Mouse (Mus musculus): ENCODE measurements around the gene Naip6.
"Not testable (repeated sequence)": the region's sequence is repeated elsewhere in the genome, so short reads cannot be mapped to it uniquely, and the experiment has no call there.

Gene Naip6

GRCm38 (mm10) chr13:100317256-100317893, at the start of gene Naip6:
Gene Naip6, minus strand, starts transcription at chr13:100317674.
- not testable (repeated sequence) for DNase-seq (ENCODE audit: low spot score)

DNA sequence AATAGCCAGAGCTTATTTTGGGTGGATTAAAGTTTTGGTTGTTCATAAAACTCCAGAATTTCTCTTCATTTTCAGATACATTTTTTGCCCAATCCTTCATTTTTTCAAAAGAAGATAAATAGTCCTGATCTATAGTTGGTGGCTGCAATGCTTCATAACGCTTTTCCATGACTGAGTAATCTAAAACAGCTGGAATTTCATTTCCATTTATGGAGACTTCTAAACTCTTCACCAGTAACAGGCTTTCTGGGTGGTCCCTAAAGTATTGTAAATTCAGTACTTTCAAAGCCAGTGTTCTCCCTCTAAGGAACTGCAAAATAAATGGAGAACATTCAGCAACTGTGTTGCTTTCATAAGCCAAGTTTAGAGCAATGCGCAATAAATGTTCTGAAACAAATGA, 34.8 kb upstream of the Naip6 start:
- DNase-seq (ENCODE audit: low spot score), result not testable (repeated sequence)

GRCm38 (mm10) chr13:100349510-100350173, 32.2 kb upstream of the Naip6 start:
- not testable (repeated sequence) for DNase-seq (ENCODE audit: low spot score)

DNA sequence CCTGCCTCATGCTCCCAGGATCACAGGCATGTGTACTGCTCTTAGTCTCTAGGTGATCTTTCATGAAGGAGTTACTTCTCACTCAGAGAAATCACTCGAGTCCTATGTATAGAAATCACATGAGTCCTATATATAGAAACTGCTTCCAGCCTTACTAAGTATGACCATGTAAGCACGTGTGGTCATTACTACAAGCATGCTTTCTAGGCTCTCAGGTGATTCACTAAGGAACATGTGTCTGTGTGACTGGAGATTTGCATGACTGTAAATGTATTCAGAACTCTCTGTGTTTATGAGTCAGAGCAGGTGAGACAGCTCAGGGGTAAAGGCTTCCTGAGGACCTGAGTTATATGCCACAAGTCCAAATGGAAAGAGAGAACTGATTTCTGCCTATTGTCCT, 24.3 kb upstream of the Naip6 start:
- no peak for DNase-seq (ENCODE audit: low spot score)

DNA sequence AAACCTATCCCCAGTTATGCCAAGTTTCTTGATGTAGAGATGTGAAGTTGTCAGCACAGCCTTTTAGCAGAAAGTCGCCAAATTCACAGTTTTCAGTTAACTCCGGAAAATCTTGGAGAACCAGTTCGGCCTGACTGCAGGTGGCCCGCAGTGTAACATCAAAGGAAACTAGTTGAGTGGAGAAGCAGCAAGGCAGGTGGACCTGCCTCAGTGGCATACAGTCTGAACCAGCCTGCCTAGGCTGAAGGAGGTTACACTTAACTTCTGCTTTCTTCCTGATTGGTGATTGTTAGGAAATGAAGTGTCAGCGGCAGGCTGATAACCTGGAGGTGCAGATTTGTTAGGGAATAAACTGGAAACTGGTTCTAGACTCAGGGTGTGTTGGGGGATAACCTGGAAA, 14.3 kb upstream of the Naip6 start:
- DNase-seq (ENCODE audit: low spot score), result not testable (repeated sequence)

- DNase-seq (ENCODE audit: low spot score), result not testable (repeated sequence)
Measured at GRCm38 (mm10) chr13:100328899-100329298, 11.4 kb upstream of the Naip6 start.

- DNase-seq (ENCODE audit: low spot score), result not testable (repeated sequence)
Measured at GRCm38 (mm10) chr13:100328029-100328428, 10.6 kb upstream of the Naip6 start.

DNA sequence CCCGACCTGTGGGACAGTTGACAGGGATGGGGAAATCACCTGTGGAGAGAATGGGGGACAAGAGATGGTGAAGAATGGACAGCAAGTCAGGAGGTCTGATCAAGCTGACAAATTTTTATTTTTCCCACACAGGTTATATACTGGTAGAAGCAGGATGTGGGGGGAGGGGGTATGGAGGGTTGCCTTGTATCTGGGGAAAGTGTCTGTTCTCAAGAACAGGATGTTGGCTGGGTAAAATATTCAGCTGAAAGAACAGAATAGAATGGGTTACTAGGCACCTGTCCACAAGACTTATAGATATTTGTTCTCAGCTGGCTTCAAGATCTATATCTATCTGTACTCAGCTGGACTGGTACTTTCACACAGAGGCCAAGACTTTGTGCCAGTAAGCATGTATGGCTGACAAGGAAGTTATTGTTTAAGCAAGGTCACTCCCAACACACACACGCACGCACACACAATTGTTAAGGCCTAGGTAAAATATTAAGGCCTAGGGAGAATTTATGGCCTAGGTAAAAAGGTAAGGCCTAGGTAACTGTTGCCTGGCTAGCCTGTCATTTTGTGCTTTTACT, 4.9 kb upstream of the Naip6 start:
- DNase-seq (ENCODE audit: low spot score), result not testable (repeated sequence)

- DNase-seq (ENCODE audit: low spot score), result no peak
Measured at GRCm38 (mm10) chr13:100284611-100285010, 32.9 kb downstream of the Naip6 start.

DNA sequence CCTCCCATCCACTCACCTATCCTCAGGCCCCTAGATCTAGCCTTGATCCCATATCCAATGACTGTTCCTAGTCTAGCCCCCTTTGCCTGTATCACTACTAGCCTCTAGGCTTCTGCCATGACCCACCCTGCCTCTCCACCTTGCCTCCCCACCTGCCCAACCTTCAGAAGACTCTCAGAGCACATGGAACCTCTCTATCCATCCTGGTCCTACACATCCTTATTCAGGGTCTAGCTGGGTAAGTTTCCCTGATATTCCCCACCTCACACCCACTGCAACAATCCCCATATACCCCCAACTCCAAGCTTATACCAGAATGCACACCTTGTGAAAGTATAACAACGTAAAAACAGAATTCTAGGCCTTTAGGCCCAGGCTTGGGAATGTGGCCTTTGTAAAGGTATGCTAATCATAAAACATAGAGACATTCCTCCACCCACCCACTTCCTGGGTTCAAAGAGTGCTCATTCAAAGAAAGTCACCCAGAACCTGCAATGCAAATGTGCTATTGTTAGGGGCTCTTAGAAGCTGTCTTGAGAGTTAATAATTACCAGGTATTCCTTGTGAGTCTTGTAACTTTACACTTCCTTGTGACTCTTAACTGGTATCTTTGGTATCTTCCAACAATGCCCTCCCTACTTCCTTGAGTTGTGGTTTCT, 45.9 kb downstream of the Naip6 start:
- not testable (repeated sequence) for DNase-seq (ENCODE audit: low spot score)

DNA sequence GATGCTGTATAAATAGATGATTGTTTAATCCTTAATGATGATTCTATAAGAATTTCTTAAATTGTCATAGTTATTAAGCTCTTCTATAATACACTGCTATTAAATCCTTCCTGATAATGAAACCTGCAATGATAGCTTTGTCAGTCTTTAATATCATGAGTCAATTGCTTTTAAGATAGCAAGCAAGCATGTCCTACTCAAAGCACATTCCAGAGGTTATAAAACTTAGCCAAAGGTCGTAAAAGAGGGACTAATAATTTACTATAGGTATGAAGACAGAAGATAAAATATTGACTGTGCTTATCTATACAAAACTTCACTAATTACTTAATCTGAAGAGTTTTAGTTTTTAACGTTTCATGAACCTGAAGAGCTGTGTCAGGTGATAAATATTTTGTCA, 60.5 kb downstream of the Naip6 start:
- not testable (repeated sequence) for DNase-seq (ENCODE audit: low spot score)

DNA sequence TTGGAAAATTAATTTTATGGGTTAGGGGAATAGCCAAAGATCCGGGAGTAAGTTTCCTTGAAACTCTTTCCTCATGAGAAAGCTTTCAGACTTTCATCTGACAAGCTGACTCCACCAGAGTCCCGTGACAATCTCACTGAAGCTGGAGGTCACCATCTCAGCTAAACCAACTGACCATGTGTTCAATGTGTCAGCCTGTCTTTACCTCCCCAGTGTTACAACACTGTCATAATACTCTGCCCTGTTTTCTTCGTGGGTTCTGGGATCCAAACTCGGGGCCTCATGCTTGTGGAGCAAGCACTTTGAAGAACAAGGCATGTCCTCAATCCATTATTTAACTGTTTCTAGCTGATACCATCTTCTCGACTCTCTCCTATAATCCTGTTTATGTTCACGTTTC, 61.5 kb downstream of the Naip6 start:
- DNase-seq (ENCODE audit: low spot score), result not testable (repeated sequence)

DNA sequence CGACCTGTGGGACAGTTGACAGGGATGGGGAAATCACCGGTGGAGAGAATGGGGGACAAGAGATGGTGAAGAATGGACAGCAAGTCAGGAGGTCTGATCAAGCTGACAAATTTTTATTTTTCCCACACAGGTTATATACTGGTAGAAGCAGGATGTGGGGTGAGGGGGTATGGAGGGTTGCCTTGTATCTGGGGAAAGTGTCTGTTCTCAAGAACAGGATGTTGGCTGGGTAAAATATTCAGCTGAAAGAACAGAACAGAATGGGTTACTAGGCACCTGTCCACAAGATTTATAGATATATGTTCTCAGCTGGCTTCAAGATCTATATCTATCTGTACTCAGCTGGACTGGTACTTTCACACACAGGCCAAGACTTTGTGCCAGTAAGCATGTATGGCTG, 65.6 kb downstream of the Naip6 start:
- DNase-seq (ENCODE audit: low spot score), result not testable (repeated sequence)

GRCm38 (mm10) chr13:100246896-100247519, 70.5 kb downstream of the Naip6 start:
- not testable (repeated sequence) for DNase-seq (ENCODE audit: low spot score)

DNA sequence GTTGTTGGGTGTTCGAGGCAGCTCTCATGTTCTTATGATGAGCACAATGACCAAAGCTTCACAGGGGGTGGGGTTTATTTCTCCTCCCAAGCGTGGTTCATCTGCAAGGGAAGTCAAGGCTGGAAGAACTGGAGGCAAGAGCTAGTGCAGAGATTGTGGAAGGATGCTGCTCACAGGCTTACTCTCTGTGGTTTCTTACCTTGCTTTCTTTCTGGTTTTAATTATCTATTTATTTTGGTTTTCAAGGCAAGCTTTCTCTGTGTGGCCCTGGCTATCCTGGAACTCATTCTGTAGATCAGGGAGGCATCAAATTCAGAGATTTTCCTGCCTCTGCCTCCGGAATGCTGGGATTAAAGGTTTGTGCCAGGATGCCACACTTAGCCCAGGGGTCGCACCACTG, 71.3 kb downstream of the Naip6 start, which contains the start of gene Naip5:
Naip5 (minus strand) TSS at position 101 of the 400 bp plus-strand sequence.
- DNase-seq (ENCODE audit: low spot score), result not testable (repeated sequence)

DNA sequence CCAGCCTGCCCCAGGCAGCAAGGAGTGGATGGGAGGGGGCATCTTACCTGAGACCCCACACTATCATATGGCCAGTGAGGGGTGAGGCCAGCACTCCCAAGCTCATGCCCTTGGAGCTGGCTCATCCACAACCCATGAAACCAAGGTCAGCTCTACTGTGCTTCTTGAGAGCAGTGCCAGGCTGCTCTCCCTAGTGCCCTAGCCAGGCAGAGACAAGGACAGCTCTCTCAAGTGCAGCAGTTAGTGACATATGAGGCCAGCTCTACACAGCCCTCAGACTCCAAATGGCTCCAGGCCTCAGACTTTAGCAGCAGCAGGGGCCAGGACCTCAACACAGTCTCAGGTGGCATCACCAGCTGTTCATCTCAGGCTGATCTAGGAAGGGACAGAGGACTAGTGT, 73.8 kb downstream of the Naip6 start:
- no peak for DNase-seq (ENCODE audit: low spot score)

All from ovary, postnatal 10 days (tissue).